Mouse (Mus musculus): Measurements from ENCODE around the gene Plau. TPM values are rescaled to one million over a fixed set of nuclear protein-coding genes. Genes with fewer than 3 reads are reported as not detected.

Gene Plau
- polyA plus RNA-seq, 1 experiment: 9.6 TPM

- Histone ChIP-seq H3K27ac (replicated peaks; ENCODE audit: low read depth, low read length) (peak overlapping the region; percentile 64), H3K4me1 (ENCODE audit: control insufficient read depth, insufficient read depth, insufficient read length, low read length) (peaks cover 20% of the 10 kb centered on the region), H3K4me3 (ENCODE audit: insufficient read depth, low read depth, low read length) (no peak overlapping the region)
Observed at GRCm38 (mm10) chr14:20846214-20846613, 9.8 kb downstream of the Plau start.

- peaks cover 20% of the 10 kb centered on the region for H3K4me1 ChIP-seq (ENCODE audit: control insufficient read depth, insufficient read depth, insufficient read length, low read length)
- H3K4me3 ChIP-seq (ENCODE audit: insufficient read depth, low read depth, low read length): no peak overlapping the region
- H3K27ac ChIP-seq (replicated peaks; ENCODE audit: low read depth, low read length): no peak overlapping the region
Observed at GRCm38 (mm10) chr14:20847637-20848129, 11.2 kb downstream of the Plau start.

GRCm38 (mm10) chr14:20849753-20850152 lies 13.3 kb downstream of the Plau start:
- no peak overlapping the region for H3K4me3 ChIP-seq (ENCODE audit: insufficient read depth, low read depth, low read length)

GRCm38 (mm10) chr14:20850498-20850897 lies 14.0 kb downstream of the Plau start:
- Histone ChIP-seq H3K4me1 (ENCODE audit: control insufficient read depth, insufficient read depth, insufficient read length, low read length) (peaks cover 16% of the 10 kb centered on the region), H3K4me3 (ENCODE audit: insufficient read depth, low read depth, low read length) (no peak overlapping the region), H3K27ac (replicated peaks; ENCODE audit: low read depth, low read length) (no peak overlapping the region)

More at GRCm38 (mm10) chr14:20849753-20850152, 13.3 kb downstream of the Plau start:
- peaks cover 20% of the 10 kb centered on the region for H3K4me1 ChIP-seq (ENCODE audit: control insufficient read depth, insufficient read depth, insufficient read length, low read length)
- no peak overlapping the region for H3K27ac ChIP-seq (replicated peaks; ENCODE audit: low read depth, low read length)

GRCm38 (mm10) chr14:20851776-20852175 lies 15.3 kb downstream of the Plau start:
- Histone ChIP-seq H3K27ac (replicated peaks; ENCODE audit: low read depth, low read length) (no peak overlapping the region), H3K4me3 (ENCODE audit: insufficient read depth, low read depth, low read length) (no peak overlapping the region), H3K4me1 (ENCODE audit: control insufficient read depth, insufficient read depth, insufficient read length, low read length) (peaks cover 3% of the 10 kb centered on the region)

GRCm38 (mm10) chr14:20861152-20861551 lies 24.7 kb downstream of the Plau start:
- no peak overlapping the region for H3K4me3 ChIP-seq (ENCODE audit: insufficient read depth, low read depth, low read length)
- no peak overlapping the region for H3K27ac ChIP-seq (replicated peaks; ENCODE audit: low read depth, low read length)
- peaks cover 2% of the 10 kb centered on the region; the same call in 1 of the 2 replicates for H3K4me1 ChIP-seq (ENCODE audit: control insufficient read depth, insufficient read depth, insufficient read length, low read length)

GRCm38 (mm10) chr14:20861559-20861958 lies 25.1 kb downstream of the Plau start:
- Histone ChIP-seq H3K4me1 (ENCODE audit: control insufficient read depth, insufficient read depth, insufficient read length, low read length) (peaks cover 2% of the 10 kb centered on the region; the same call in 1 of the 2 replicates), H3K4me3 (ENCODE audit: insufficient read depth, low read depth, low read length) (no peak overlapping the region), H3K27ac (replicated peaks; ENCODE audit: low read depth, low read length) (no peak overlapping the region)

GRCm38 (mm10) chr14:20863306-20864065 lies 27.0 kb downstream of the Plau start:
- H3K4me1 ChIP-seq (ENCODE audit: control insufficient read depth, insufficient read depth, insufficient read length, low read length): peaks cover 2% of the 10 kb centered on the region; the same call in 1 of the 2 replicates
- H3K4me3 ChIP-seq (ENCODE audit: insufficient read depth, low read depth, low read length): no peak overlapping the region
- H3K27ac ChIP-seq (replicated peaks; ENCODE audit: low read depth, low read length): no peak overlapping the region

GRCm38 (mm10) chr14:20864192-20864591 lies 27.7 kb downstream of the Plau start:
- Histone ChIP-seq H3K4me3 (ENCODE audit: insufficient read depth, low read depth, low read length) (no peak overlapping the region), H3K4me1 (ENCODE audit: control insufficient read depth, insufficient read depth, insufficient read length, low read length) (peaks cover 2% of the 10 kb centered on the region; the same call in 1 of the 2 replicates), H3K27ac (replicated peaks; ENCODE audit: low read depth, low read length) (no peak overlapping the region)

GRCm38 (mm10) chr14:20865604-20866003 lies 29.1 kb downstream of the Plau start:
- no peak overlapping the region for H3K4me3 ChIP-seq (ENCODE audit: insufficient read depth, low read depth, low read length)
- peaks cover 2% of the 10 kb centered on the region; the same call in 1 of the 2 replicates for H3K4me1 ChIP-seq (ENCODE audit: control insufficient read depth, insufficient read depth, insufficient read length, low read length)
- no peak overlapping the region for H3K27ac ChIP-seq (replicated peaks; ENCODE audit: low read depth, low read length)

GRCm38 (mm10) chr14:20866365-20866764 lies 29.9 kb downstream of the Plau start:
- Histone ChIP-seq H3K27ac (replicated peaks; ENCODE audit: low read depth, low read length) (no peak overlapping the region), H3K4me3 (ENCODE audit: insufficient read depth, low read depth, low read length) (no peak overlapping the region), H3K4me1 (ENCODE audit: control insufficient read depth, insufficient read depth, insufficient read length, low read length) (peaks cover 5% of the 10 kb centered on the region; the same call in 1 of the 2 replicates)

- Histone ChIP-seq H3K4me3 (ENCODE audit: insufficient read depth, low read depth, low read length) (no peak overlapping the region), H3K4me1 (ENCODE audit: control insufficient read depth, insufficient read depth, insufficient read length, low read length) (peaks cover 9% of the 10 kb centered on the region; the same call in 1 of the 2 replicates), H3K27ac (replicated peaks; ENCODE audit: low read depth, low read length) (no peak overlapping the region)
Observed at GRCm38 (mm10) chr14:20870110-20870509, 33.6 kb downstream of the Plau start.

GRCm38 (mm10) chr14:20871495-20871894 lies 35.0 kb downstream of the Plau start:
- peak overlapping the region; percentile 82 for H3K27ac ChIP-seq (replicated peaks; ENCODE audit: low read depth, low read length)

GRCm38 (mm10) chr14:20873307-20873706 lies 36.8 kb downstream of the Plau start:
- Histone ChIP-seq H3K4me3 (ENCODE audit: insufficient read depth, low read depth, low read length) (no peak overlapping the region), H3K27ac (replicated peaks; ENCODE audit: low read depth, low read length) (no peak overlapping the region), H3K4me1 (ENCODE audit: control insufficient read depth, insufficient read depth, insufficient read length, low read length) (peaks cover 8% of the 10 kb centered on the region; the same call in 1 of the 2 replicates)

More at GRCm38 (mm10) chr14:20871495-20871894, 35.0 kb downstream of the Plau start:
- Histone ChIP-seq H3K4me1 (ENCODE audit: control insufficient read depth, insufficient read depth, insufficient read length, low read length) (peaks cover 8% of the 10 kb centered on the region; the same call in 1 of the 2 replicates), H3K4me3 (ENCODE audit: insufficient read depth, low read depth, low read length) (no peak overlapping the region)

- Histone ChIP-seq H3K4me3 (ENCODE audit: insufficient read depth, low read depth, low read length) (no peak overlapping the region), H3K27ac (replicated peaks; ENCODE audit: low read depth, low read length) (no peak overlapping the region), H3K4me1 (ENCODE audit: control insufficient read depth, insufficient read depth, insufficient read length, low read length) (peaks cover 8% of the 10 kb centered on the region; the same call in 1 of the 2 replicates)
Observed at GRCm38 (mm10) chr14:20873931-20874330, 37.5 kb downstream of the Plau start.

GRCm38 (mm10) chr14:20884691-20885090 lies 48.2 kb downstream of the Plau start:
- Histone ChIP-seq H3K4me3 (ENCODE audit: insufficient read depth, low read depth, low read length) (no peak overlapping the region), H3K4me1 (ENCODE audit: control insufficient read depth, insufficient read depth, insufficient read length, low read length) (peaks cover 17% of the 10 kb centered on the region), H3K27ac (replicated peaks; ENCODE audit: low read depth, low read length) (peak overlapping the region; percentile 80)

Data from brown adipose tissue, adult 24 weeks (tissue).